Mouse (Mus musculus) CH12.LX (cell line): ENCODE results near the gene Serp2. TPM values are rescaled to one million over a fixed set of nuclear protein-coding genes. Genes with fewer than 3 reads are reported as not detected.

ENCODE experiments used
- DNase-seq: peaks from one replicate; pipeline ENCODE4 v3.0.0-alpha.2; 2013; ENCODE audit errors: extremely low read depth
- H3K27ac ChIP-seq: 2 replicates; pipeline ENCODE4 v1.5.1; 2012; ENCODE audit warnings: low read depth, mild to moderate bottlenecking, control low read depth, moderate library complexity; ENCODE audit not compliant: insufficient read depth
- H3K27me3 ChIP-seq: replicated peaks from 2 replicates; pipeline ENCODE3; 2012; ENCODE audit warnings: inconsistent platforms
- H3K36me3 ChIP-seq, 2 experiments: replicated peaks in 1 of 2; 2 replicates each; pipeline versions ENCODE3 to v1.6.1; 2012; ENCODE audit warnings: inconsistent platforms in 1 of 2, low read length in 1 of 2, mild to moderate bottlenecking in 1 of 2, mixed read lengths in 1 of 2, moderate library complexity in 1 of 2; ENCODE audit not compliant: control insufficient read depth in 1 of 2, insufficient read depth in 1 of 2
- H3K4me1 ChIP-seq, 2 experiments: 2 replicates each; pipeline ENCODE4 v1.6.1; 2012; ENCODE audit warnings: inconsistent platforms in 1 of 2, moderate library complexity in 1 of 2; ENCODE audit not compliant: insufficient read depth in 2 of 2, control insufficient read depth in 1 of 2
- H3K4me2 ChIP-seq: 2 replicates; pipeline ENCODE4 v1.6.1; 2012; ENCODE audit warnings: low read depth, mild to moderate bottlenecking, control low read depth; ENCODE audit not compliant: poor library complexity, insufficient read depth, severe bottlenecking
- H3K4me3 ChIP-seq, 3 experiments: fragments of 150-350 bp in 1 of 3; sonication (generic) in 1 of 3; replicated peaks in 1 of 3; 2 replicates each; pipeline versions ENCODE3 to v1.5.1; 2011 to 2012; ENCODE audit warnings: low read depth in 2 of 3, low read length in 2 of 3, mild to moderate bottlenecking in 2 of 3, moderate library complexity in 2 of 3, control low read depth in 1 of 3, improper control_type of control experiment in 1 of 3, inconsistent platforms in 1 of 3, mixed read lengths in 1 of 3; ENCODE audit not compliant: poor library complexity in 1 of 3
- H3K79me2 ChIP-seq: replicated peaks from 2 replicates; pipeline ENCODE4 v1.6.1; 2012; ENCODE audit warnings: mild to moderate bottlenecking, moderate library complexity; ENCODE audit not compliant: control insufficient read depth, poor library complexity, insufficient read depth, severe bottlenecking; ENCODE audit errors: extremely low read depth
- H3K9ac ChIP-seq: 2 replicates; pipeline ENCODE4 v1.6.1; 2012; ENCODE audit warnings: low read depth, mild to moderate bottlenecking, control low read depth, moderate library complexity; ENCODE audit not compliant: insufficient read depth
- H3K9me3 ChIP-seq: replicated peaks from 2 replicates; pipeline ENCODE3; 2012; ENCODE audit warnings: low read length, inconsistent platforms, mixed read lengths
- BHLHE40 ChIP-seq: IDR thresholded peaks from 2 replicates; pipeline ENCODE4 v1.6.1; 2011; ENCODE audit warnings: mild to moderate bottlenecking, low read depth, low read length, improper control_type of control experiment
- CHD1 ChIP-seq: IDR thresholded peaks from 2 replicates; pipeline ENCODE4 v1.6.1; 2012; ENCODE audit warnings: low read depth, low read length, improper control_type of control experiment, inconsistent platforms
- E2F4 ChIP-seq: IDR thresholded peaks from 2 replicates; pipeline ENCODE4 v1.6.1; 2011; ENCODE audit warnings: low read depth, low read length, improper control_type of control experiment; ENCODE audit not compliant: insufficient replicate concordance
- ETS1 ChIP-seq: conservative IDR thresholded peaks from 2 replicates; pipeline ENCODE4 v1.6.1; 2012; ENCODE audit warnings: low read depth, mild to moderate bottlenecking, inconsistent platforms, low read length, improper control_type of control experiment, moderate library complexity
- GABPA ChIP-seq: IDR thresholded peaks from 2 replicates; pipeline ENCODE4 v1.6.1; 2012; ENCODE audit warnings: low read depth, low read length, improper control_type of control experiment, inconsistent platforms; ENCODE audit not compliant: insufficient replicate concordance
- KAT2A ChIP-seq: IDR thresholded peaks from 2 replicates; pipeline ENCODE4 v1.6.1; 2012; ENCODE audit warnings: low read length, improper control_type of control experiment, inconsistent platforms; ENCODE audit not compliant: insufficient replicate concordance
- MAX ChIP-seq: IDR thresholded peaks from 2 replicates; pipeline ENCODE4 v1.6.1; 2011; ENCODE audit warnings: low read length, improper control_type of control experiment
- MEF2A ChIP-seq: IDR thresholded peaks from 2 replicates; pipeline ENCODE4 v1.6.1; 2014; ENCODE audit warnings: low read depth, mild to moderate bottlenecking, inconsistent platforms, low read length, improper control_type of control experiment, borderline replicate concordance
- MXI1 ChIP-seq: IDR thresholded peaks from 2 replicates; pipeline ENCODE4 v1.6.1; 2011; ENCODE audit warnings: mild to moderate bottlenecking, low read depth, low read length, improper control_type of control experiment
- MYC ChIP-seq: IDR thresholded peaks from 2 replicates; pipeline ENCODE4 v1.6.1; 2011; ENCODE audit warnings: low read depth, mild to moderate bottlenecking, improper control_type of control experiment, low read length
- NELFE ChIP-seq: IDR thresholded peaks from 2 replicates; pipeline ENCODE4 v1.6.1; 2011; ENCODE audit warnings: low read depth, low read length, improper control_type of control experiment
- POLR2A ChIP-seq: IDR thresholded peaks from 2 replicates; pipeline ENCODE4 v1.6.1; 2011; ENCODE audit warnings: low read depth, mild to moderate bottlenecking, improper control_type of control experiment, low read length
- RAD21 ChIP-seq: IDR thresholded peaks from 2 replicates; pipeline ENCODE4 v1.6.1; 2011; ENCODE audit warnings: low read depth, mild to moderate bottlenecking, low read length, improper control_type of control experiment, moderate library complexity
- SIN3A ChIP-seq: IDR thresholded peaks from 2 replicates; pipeline ENCODE4 v1.6.1; 2012; ENCODE audit warnings: low read length, improper control_type of control experiment, inconsistent platforms
- SMC3 ChIP-seq: IDR thresholded peaks from 2 replicates; pipeline ENCODE4 v1.6.1; 2011; ENCODE audit warnings: low read depth, low read length, improper control_type of control experiment
- TBP ChIP-seq: conservative IDR thresholded peaks from 2 replicates; pipeline ENCODE4 v1.6.1; 2011; ENCODE audit warnings: low read depth, low read length, improper control_type of control experiment
- TCF12 ChIP-seq: IDR thresholded peaks from 2 replicates; pipeline ENCODE4 v1.6.1; 2014; ENCODE audit warnings: low read depth, mild to moderate bottlenecking, inconsistent platforms, low read length, improper control_type of control experiment
- USF1 ChIP-seq: IDR thresholded peaks from 2 replicates; pipeline ENCODE4 v1.6.1; 2014; ENCODE audit warnings: low read depth, mild to moderate bottlenecking, inconsistent platforms, low read length, improper control_type of control experiment
- USF2 ChIP-seq: conservative IDR thresholded peaks from 2 replicates; pipeline ENCODE4 v1.6.1; 2011; ENCODE audit warnings: low read depth, low read length, improper control_type of control experiment
- ZC3H11A ChIP-seq: IDR thresholded peaks from 2 replicates; pipeline ENCODE4 v1.6.1; 2012; ENCODE audit warnings: low read depth, mild to moderate bottlenecking, inconsistent platforms, low read length, improper control_type of control experiment
- ZKSCAN1 ChIP-seq: IDR thresholded peaks from 2 replicates; pipeline ENCODE4 v1.6.1; 2012; ENCODE audit warnings: low read depth, inconsistent platforms, low read length, improper control_type of control experiment, borderline replicate concordance
- ZMIZ1 ChIP-seq: IDR thresholded peaks from 2 replicates; pipeline ENCODE4 v1.6.1; 2012; ENCODE audit warnings: low read depth, mild to moderate bottlenecking, inconsistent platforms, low read length, improper control_type of control experiment
- dilution Hi-C: fragments of 300-500 bp; cut with MboI; formaldehyde crosslinking; loops from 2 replicates; pipeline ENCODE4 v1.14.3; 2020; ENCODE audit warnings: low sequenced_read_pairs; ENCODE audit not compliant: extremely low pct_unique_long_range_greater_than_20kb, extremely low pct_ligation_motif_present
- in situ Hi-C: fragments of 300-500 bp; cut with MboI; formaldehyde crosslinking; loops from 3 replicates; pipeline ENCODE4 v1.14.3; 2019; ENCODE audit warnings: low sequenced_read_pairs, low pct_ligation_motif_present, low pct_unique_long_range_greater_than_20kb, mixed read lengths
- polyA plus RNA-seq: library from polyadenylated mRNA; unstranded; fragments of >175 nt; gene quantifications from 2 replicates; pipeline ENCODE4 v1.2.1, GENCODE M21; 2012; ENCODE audit warnings: low read depth; ENCODE audit not compliant: insufficient read length
- total RNA-seq, 2 experiments: library from RNA; depleted of rRNA; stranded (reverse); fragments of 300-350 nt in 1 of 2; fragments of >200 nt in 1 of 2; gene quantifications; 2 replicates each; pipeline ENCODE4 v1.2.3; 2012 to 2014

Serp2 gene
- total and polyA plus RNA-seq, 3 experiments = not detected

- Histone ChIP-seq H3K27me3 (no peaks in the 10 kb centered on the region), H3K36me3 (no peaks in the 10 kb centered on the region), H3K4me2 (0 out of 2 replicates have a peak overlapping the region, but pooled peaks have one; percentile 10), H3K4me1 (no peaks in the 10 kb centered on the region), H3K27ac (no peak overlapping the region), H3K4me3 (no peak overlapping the region), H3K79me2 (no peaks in the 10 kb centered on the region), H3K9ac (no peak overlapping the region), H3K9me3 (no peaks in the 10 kb centered on the region)
- DNase-seq = no peak
- dilution Hi-C loops = loop anchor here (25.0 kb wide), 1 partner anchor 525 kb away; no protein-coding TSS in a partner anchor
- in situ Hi-C loops = no loop called here
- no peak for TF ChIP-seq USF2
- no peak for TF ChIP-seq TBP
- no peak for TF ChIP-seq KAT2A
- no peak for TF ChIP-seq MEF2A
Observed at GRCm38 (mm10) chr14:76487609-76488008, 69.1 kb downstream of the Serp2 start.

GRCm38 (mm10) chr14:76483701-76484100 is 73.0 kb downstream of the Serp2 start:
- dilution Hi-C loops (loop anchor here (25.0 kb wide), 1 partner anchor 529 kb away; no protein-coding TSS in a partner anchor), in situ Hi-C loops (no loop called here)
- Histone ChIP-seq H3K4me3 (no peak overlapping the region), H3K9me3 (no peaks in the 10 kb centered on the region), H3K9ac (no peak overlapping the region), H3K79me2 (no peaks in the 10 kb centered on the region), H3K27ac (no peak overlapping the region), H3K36me3 (no peaks in the 10 kb centered on the region), H3K4me2 (no peak overlapping the region), H3K4me1 (peaks cover 0 to 2% of the 10 kb centered on the region in 2 experiments; a peak in 1 of 4 replicates), H3K27me3 (no peaks in the 10 kb centered on the region)
- DNase-seq = no peak
- TF ChIP-seq SMC3 (no peak), MXI1 (no peak), TCF12 (no peak), NELFE (no peak), POLR2A (no peak), E2F4 (no peak), ETS1 (no peak), TBP (no peak), GABPA (no peak), RAD21 (no peak), SIN3A (no peak), ZC3H11A (no peak), ZKSCAN1 (no peak), USF1 (no peak), ZMIZ1 (no peak), BHLHE40 (no peak), CHD1 (no peak), MAX (no peak), KAT2A (no peak), MYC (no peak)

Other genes with a start within 250 kb of the Serp2 start
- 0.25 TPM in 2 replicates for gene Tsc22d1, start 141.9 kb downstream of the Serp2 start, total RNA-seq (2012; rRNA removed)
- gene Tsc22d1, start 141.9 kb downstream of the Serp2 start, total RNA-seq (2014; rRNA removed) = 0.89 and 1.3 TPM in 2 replicates
- 0.69 and 0.93 TPM in 2 replicates for gene Tsc22d1, start 141.9 kb downstream of the Serp2 start, polyA plus RNA-seq